Mouse (Mus musculus) kidney, postnatal 36 days (tissue): ENCODE measurements around the gene Kbtbd4.
"Not testable (repeated sequence)": the region's sequence is repeated elsewhere in the genome, so short reads cannot be mapped to it uniquely, and the experiment has no call there.

Experiments
- DNase-seq, 2 experiments: peaks; one replicate each; pipeline ENCODE4 v3.0.0; 2021 to 2022; ENCODE audit warnings: mixed read lengths in 2 of 2

The Kbtbd4 gene

DNA sequence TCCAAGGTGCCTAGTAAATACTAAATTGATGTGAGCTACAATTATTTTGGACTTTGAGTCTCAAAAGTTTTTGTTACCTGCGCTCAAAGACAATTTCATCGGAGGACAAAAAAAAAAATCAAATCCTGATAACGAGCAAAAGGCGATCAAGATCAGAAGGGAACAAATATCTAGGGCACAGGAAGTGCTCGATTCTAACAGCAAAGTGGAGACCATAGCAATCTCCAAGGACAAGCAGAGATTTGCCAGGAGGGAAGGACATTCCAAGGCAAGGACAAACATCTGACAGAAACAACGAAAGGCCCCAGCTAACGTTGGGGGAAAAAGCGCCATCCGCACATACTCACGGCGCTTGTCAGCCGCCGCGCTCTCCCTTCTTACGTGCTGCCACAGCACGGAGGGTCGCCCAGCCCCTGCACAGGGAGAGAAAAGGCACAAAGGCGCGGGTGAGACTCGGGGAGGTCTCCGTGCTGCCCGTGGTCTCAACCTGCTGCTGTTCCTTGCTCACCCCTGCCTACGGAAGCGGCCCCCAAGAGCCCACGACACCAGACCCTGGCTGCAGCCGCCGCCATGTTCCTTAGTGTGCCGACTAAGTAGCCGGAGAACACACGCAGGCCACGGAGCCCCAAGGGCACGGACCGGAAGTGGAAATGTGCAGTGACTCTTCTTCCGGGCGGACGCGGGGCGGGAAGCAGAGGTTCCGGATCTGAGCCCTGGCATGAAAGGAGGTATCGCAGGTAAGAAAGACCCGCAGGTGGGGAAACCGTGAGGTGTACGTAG lies at the start of gene Kbtbd4, which contains the start of gene Ndufs3:
Gene Kbtbd4, plus strand, starts transcription at position 665 of the 780 bp plus-strand sequence.
Gene Ndufs3, minus strand, starts transcription at position 752 of the 780 bp plus-strand sequence.
- peak; percentile 91 to 92 for DNase-seq

DNA sequence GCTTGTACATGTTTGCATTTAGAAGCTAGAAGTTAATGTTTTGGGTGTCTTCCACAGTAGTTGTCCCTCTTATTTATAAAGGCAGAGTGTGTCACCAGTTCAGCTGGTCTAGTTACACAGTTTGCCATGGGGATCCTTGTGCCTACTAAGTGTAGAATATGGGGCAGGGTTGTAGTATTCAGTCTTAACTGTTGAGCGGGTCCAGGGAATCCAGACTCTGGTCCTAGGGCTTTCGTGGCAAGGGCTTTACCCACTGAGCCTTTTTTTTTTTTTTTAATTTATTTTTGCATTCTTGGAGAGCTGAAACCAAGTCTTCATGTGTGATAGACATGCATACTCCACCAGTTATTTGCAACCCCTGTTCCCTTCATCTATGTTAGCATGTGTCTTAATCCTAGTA lies 43.1 kb upstream of the Kbtbd4 start:
- DNase-seq, result no peak

DNA sequence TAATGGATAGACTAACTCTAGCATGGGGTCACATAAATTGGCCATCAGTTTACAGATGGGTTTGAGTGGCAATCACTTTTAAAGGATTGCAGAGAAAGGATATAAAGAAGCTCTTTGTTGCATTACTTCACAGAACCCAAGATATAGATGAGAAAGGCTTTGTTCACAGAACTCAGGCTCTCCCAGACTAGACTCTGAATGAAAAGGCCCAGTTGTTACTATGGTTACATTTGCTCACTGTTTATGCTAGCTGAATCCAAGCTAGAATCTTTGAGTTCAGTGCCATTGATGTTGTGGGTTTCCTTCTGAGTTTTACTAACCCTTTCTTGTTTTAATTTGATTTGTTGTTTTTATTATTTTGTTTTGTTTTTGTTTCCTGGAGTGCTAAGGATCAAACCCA lies 40.4 kb upstream of the Kbtbd4 start:
- no peak for DNase-seq

DNA sequence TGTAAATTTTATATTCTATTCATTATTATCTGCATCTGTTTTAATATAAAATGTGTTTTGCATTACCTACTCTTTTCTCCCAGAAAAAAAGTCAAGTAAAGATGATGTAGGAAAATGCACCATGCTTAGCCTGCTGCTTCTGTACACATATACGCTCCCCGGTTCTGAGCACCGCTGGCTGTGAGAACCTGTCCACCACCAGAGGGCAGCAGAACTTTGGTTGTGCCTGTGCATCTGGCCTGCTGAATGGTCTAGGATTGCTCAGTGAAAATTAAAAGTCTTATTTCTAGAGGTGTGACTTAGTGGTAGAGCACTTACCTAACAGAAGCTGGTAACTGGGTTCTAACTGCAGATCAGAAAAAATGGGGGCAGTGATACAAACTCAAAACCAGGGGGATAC lies 38.0 kb upstream of the Kbtbd4 start:
- peak; percentile 82 to 93 for DNase-seq

DNA sequence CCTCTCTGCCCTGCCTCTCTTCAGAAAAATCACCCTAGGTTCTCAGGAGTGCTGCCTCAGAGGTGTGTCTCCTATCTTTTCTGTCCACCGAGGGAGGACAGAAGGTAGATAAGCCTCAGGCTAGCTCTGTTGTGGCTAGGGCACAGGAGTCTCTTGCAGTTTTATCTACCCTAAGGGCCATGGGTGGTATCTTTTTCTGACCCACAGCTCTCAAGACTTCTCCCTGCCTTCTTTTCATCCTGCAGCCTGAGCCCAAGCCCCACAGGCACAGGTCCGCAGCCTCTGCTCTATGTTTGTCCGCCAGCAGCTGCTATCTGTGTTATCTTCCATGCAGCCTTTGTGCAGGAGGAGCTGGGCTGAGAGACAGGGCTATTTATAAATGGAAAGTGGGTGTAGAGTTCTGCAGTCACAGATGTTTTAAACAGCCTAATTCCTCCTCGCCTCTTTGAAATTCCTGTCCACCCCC lies 34.4 kb upstream of the Kbtbd4 start:
- DNase-seq, result no peak

DNA sequence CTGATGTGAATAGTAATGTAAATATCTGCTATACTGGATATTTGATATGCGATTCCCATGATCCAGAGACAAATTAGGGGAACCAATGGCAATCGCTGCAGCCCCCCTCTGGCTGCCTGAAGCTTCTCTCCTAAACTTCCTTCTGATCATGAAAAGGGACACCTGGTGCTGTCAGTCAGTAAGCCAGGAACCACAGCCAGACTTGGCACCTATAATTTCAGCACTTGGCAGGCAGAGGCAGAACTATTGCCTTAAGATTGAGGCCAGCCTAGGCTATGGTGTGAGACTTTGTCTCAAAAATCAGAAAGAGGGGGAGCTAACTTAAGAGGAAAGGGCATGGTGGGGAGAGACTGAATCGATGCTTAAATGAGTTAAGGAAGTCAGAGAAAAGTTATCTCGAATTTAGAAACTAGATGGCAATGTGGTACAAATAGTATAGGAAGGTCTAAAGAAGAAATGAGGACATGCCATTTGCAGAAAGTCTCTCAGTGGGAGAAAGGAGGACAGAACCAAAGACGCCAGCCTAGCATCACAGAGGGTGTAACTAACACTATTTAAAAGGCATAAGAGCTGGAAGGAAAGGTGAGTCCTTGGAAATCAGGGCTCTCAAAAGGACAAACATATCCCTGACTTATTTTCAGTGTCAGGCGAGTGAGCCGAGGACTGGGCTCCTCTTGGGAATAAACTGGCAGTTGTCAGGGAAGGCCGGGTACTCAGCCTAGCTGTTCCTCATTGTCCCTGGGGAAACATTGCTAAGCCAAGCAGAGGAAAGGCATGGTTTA lies 33.2 kb upstream of the Kbtbd4 start:
- DNase-seq, result no peak

DNA sequence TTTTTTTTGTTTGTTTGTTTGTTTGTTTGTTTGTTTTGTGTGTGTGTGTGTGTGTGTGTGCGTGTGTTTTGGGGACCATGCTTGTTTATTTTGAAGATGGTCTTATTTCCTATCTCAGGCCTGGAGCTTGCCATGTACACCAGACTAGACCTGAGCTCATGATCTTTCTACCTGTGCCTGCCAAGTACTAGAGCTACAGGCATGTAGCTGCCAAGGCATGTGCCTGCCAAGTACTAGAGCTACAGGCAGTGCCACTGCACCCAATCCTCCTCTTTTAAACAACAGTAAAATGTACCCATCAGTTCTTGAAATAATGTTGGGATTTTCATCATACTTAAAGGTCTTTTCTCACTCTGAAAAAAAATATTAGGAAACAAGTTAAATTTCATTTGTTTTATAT lies 30.5 kb upstream of the Kbtbd4 start:
- DNase-seq, result no peak

DNA sequence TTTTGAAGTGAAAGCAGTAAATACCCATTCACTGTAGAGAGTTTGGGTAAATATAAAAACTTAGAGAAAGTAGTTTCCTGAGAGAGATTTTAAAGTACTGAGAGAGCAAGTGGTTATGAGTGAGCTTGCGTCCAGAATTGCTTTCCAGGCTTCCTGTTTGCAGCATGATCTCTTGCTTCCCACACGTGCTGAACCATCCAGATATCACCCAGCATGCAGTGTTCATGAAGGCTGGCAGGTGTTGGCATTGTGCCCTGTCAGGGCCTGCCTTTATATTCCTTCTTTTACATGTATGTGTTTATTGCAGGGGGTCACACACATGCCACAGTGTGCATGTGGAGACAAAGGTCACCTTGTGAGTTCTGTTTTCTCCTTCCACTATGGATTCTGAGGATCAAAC lies 29.3 kb upstream of the Kbtbd4 start:
- no peak for DNase-seq

DNA sequence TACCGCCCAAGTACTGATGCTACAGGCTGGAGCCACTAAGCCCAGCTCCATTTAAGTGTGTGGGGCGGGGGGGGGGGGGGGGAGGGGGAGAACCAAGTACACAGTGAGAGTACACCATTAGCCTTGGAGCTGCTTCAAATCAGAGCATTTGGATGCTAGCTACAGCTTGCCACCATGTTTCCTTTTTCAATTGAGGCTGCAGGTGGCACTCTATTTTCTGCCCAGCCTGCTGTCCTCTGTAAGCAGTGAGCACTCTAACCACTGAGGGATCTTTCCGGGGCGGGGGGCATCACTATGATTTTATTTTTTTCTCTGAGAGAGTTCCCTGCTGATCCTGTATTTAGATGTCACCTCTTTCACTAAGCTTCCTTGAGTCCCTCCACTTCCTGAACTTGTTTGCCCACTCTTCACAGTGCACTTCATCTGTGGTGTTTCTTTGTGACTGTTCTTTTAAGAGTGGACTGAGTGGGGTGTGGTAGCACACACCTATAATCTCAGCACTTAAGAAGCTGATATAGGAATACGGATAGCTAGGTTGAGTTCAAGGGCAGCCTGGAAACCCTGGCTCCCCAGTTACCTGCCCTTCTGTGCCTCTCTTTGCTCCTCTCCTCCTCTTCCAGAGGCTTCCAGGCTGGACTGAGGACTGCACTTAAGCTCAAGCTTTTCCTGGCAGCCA lies 26.8 kb upstream of the Kbtbd4 start:
- no peak for DNase-seq

DNA sequence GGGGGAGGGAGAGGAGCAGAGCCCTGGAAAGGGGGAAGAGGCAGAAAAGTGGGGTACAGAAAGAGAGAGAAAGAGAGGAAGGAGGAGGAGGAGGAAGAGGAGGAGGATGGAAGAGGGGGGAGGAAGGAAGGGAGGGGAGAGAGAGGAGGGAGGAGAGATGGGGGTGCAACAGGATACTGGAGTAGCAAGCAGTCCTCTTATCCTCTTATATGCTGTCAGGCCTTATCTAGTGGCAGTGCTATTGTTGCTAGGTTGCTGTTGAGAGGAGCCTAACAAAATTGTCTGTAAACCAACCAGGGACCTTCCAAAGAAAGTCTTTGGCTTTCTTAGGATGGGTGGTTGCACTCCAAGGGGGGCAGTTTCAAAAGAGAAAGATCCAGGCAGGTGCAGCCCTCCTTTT lies 25.1 kb upstream of the Kbtbd4 start:
- DNase-seq, result no peak

DNA sequence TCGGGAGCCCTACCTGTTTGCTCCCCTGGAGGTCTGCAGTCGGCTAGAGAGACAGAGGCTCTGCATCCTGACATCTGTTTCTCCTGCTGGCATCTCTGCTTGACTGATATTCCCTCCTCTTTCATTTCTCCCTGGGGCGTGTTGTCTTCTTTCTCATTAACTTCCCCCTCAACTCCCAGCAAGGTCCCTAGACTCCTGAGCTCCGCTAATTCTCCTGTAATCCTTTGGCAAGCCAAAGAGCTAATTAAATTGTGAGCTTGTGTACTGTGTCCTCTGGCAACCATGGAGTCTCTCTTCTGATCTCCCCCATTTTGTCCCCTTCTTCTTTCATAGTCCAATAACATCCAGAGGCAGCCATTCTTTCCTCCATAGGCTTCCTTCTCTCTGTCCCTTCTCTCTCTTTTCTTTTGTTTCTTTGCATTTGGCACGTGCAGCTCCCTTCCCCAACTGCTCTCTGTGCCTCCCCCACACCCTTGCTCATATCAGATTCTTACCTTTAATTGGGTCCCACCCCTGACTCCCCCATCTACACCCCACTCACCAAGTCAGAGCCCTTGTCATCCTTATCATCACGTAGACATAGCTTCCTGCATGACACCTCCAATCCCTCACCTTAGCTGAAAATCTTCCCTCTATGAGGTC lies 24.3 kb upstream of the Kbtbd4 start:
- DNase-seq, result no peak

DNA sequence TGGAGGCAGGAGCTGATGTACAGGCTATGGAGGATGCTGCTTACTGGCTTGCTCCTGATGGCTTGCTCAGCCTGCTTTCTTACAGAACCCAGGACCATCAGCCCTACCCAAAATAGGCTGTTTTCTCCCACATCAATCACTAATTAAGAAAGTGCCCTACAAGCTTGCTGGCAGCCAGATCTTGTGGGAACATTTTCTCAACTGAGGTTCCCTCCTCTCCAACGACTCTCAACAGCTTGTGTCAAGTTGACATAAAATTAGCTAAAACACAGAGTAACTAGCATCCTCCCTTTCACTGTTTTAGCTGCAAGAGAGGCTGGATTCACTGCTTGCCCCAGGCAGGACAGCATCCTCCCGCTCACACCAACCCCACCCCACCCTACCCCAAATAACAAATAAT lies 22.7 kb upstream of the Kbtbd4 start:
- DNase-seq, result no peak

DNA sequence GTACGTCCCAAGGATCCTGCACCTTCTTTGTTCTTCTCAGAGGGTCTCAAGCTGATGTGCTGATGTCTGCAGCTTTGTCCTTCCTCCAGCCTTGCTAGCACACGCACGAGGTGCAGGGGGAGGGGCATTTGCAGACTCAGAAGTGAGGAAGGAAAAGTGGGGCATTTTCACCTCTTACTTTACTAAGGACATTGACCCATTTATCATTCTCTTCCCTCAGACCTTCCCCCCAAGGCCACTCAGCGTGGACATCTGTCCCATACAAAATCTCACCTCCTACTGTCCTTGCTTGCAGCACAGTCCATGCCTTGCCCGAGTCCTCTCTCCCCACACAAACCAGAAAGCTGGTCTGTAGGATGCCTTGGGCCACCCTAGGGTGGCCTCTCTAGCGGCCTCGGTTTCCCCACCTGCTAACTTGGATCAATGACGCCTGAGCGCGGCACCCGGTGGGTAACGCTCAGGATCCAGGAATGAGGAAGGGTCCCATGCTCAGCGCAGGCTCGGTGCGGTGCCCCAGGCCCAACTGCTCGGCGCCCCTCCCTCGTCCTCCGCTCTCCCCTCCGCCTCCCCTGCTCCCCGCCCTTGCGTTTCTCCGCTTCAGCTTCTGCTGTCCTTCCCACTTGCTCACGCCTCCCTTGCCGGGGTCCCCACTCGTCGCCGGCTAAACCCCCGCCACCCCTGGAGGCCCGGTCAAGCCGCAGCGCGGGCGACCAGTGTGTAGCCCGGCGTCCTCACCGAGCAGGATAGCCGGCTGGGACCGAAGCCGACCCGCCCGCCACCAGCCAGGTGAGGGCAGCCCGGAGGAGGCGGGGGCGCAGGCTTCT lies 19.1 kb upstream of the Kbtbd4 start, which contains the start of gene C1qtnf4:
Gene C1qtnf4, plus strand, starts transcription at position 643 of the 824 bp plus-strand sequence.
- DNase-seq, result peak; percentile 4 to 46

DNA sequence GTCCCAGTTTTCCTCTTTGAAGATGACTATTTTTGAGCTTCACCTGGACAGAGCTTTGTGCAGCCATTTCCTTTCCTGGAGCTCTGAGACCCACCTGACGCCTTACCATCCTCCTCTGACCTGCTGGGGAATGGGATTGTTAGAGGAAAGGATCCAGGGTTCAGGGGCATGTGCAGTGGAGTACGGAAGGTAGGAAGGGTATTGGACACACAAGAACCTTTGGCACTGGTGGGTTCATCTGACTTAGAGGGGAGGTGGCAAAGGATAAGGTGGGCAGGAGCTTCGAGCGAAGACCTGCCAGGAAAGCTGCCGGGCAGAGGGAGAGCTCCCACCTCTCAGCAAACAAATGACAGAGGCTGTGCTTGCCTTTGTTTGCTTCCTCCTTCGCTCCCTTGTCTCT lies 18.1 kb upstream of the Kbtbd4 start:
- no peak for DNase-seq

DNA sequence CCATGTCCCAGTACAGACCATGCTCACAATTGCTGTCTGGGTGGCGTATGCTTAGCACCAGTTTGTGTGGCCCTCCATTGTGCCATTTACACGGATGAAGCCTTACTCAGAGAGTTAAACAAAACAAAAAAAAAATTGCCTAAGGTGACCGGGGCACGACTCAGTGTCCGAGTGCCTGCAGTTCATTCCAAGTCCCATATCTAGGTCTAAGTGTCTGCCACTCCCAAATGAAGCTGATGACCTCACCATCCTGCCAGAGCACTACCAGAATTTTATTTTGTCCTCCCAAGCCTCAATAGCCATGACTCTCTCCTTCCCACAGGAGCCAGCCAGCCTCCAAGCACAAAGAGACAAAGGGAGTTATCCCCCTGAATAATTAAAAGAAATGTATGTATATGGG lies 16.9 kb upstream of the Kbtbd4 start:
- DNase-seq, result no peak

DNA sequence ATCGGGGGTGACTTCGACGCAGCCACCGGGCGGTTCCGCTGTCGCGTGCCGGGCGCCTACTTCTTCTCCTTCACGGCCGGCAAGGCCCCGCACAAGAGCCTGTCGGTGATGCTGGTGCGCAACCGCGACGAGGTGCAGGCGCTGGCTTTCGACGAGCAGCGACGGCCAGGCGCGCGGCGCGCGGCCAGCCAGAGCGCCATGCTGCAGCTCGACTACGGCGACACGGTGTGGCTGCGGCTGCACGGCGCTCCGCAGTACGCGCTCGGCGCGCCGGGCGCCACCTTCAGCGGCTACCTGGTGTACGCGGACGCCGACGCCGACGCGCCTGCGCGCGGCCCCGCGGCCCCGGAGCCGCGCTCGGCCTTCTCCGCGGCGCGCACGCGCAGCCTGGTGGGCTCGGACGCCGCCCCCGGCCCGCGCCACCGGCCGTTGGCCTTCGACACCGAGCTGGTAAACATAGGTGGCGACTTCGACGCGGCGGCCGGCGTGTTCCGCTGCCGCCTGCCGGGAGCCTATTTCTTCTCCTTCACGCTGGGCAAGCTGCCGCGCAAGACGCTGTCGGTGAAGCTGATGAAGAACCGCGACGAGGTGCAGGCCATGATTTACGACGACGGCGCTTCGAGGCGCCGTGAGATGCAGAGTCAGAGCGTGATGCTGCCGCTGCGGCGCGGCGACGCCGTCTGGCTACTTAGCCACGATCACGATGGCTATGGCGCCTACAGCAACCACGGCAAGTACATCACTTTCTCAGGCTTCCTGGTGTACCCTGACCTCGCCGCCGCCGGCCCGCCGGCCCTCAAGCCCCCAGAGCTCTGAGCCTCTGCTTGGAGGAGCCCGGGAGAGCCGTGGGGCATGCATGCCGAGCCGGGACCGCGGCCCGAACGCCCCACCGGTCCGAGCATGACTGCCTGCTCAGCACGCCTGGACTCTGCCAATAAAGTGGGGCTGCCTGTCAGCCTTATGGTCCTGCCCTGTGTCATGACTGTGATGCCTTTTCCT lies 14.7 kb upstream of the Kbtbd4 start:
- peak; percentile 47 to 72 for DNase-seq

DNA sequence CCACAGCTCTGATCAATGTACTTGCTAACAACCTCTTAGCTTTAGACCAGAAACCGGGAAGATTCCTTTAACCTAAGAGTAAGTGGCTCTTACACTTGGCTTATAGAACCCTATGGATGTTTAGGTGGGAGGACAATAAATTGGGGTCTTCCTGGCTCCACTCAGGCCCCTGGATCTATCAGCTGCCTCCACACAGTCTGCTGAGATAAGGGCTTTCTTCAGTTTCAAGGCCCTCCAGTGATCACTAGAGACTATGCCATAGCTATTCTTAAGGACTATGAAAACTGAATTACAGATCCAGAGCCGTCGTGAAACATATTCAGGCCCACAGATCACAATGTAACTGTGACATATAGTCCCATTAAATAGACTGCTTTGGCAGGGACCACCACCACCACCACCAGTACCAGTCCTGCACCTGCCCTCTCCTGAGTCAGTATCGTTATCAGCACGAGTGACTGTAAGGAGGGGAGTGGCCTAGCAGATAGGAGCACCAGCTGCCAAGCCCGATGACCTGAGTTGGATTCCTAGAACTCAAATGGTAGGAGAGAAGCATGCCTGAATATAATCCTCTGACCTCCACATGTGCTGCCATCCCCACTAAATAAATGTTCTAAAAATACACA lies 10.8 kb upstream of the Kbtbd4 start:
- no peak for DNase-seq

DNA sequence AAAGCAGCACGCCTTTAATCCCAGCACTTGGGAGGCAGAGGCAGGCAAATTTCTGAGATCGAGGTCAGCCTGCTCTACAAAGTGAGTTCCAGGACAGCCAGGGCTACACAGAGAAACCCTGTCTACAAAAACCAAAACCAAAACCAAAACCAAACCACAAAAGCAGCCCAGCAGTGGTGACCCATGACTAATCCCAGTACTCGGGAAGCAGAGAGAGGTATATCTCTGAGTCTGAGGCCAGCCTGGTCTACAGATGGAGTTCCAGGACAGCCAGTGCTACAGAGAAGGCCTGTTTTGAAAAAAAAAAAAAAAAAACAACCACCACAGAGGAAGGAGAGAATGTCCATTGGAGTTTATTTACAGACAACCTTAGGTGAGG lies 10.3 kb upstream of the Kbtbd4 start:
- DNase-seq, result not testable (repeated sequence)

DNA sequence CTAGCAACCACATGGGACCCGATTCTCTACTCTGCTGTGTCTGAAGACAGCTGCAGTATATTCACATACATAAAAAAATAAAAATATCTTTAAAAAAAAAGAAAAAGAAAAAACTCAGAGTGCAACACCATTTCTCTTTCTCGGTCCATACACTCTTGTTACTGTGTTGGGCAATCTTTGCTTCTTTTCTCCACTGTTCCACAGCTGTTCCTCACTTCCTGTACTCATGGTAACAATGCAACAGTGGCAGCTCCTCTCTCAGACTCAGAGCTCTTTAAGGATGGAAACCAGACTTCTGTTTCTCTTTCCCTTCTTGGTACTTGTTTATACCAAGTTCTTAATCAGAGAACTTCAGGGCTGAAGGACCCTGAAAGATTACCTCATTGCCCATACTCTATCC lies 1.1 kb upstream of the Kbtbd4 start:
- DNase-seq, result no peak

DNA sequence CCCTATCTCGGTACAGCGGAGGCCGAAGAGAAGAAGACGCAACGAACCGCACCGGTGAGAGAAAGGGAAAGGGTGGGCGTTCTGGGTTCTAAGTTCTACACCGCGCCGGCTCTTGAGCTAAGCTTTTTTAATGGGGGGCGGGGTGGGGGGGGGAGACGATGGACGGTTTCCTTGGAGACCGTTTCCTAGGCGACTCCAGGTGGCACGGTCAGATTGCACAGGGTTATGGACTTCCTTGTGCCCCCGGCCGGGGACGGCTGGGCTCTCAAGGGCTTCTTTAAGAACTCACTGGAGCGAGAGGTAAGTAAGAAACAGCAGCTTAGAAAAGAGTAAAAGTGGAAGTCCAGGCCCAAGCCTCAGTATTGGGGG lies 300 bp downstream of the Kbtbd4 start:
- peak; percentile 53 to 68 for DNase-seq
